Mouse (Mus musculus): Measurements from ENCODE around the gene Plac1.

DNA sequence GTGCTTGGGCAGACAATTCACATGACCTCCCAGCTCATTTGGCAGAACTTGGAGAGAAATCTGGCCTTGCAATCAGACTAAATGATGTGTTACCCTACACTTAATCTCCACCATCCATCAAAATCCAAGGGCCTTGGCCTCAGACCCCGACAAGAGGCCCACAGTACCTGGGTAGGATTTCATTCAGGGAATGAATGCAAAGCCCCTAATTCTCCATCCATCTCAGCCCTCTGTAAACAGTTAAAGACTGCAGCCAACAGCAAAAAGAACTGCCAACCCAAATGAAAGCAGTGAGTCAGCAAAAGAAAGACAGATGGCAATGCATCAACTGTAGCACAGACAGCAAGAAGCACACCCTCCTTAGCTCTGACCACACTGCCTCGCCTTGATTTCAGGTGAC is 110.4 kb downstream of the Plac1 start:
- TF ChIP-seq CTCF (IDR thresholded peaks at IDR 0.05; ENCODE audit: borderline replicate concordance, insufficient read depth, low read depth, low read length) (no peak), POLR2A (IDR thresholded peaks at IDR 0.05; ENCODE audit: borderline replicate concordance, insufficient read depth, low read length) (no peak)
